Mouse (Mus musculus): ENCODE results near the gene Catsper4. TPM values are rescaled to one million over a fixed set of nuclear protein-coding genes. Genes with fewer than 3 reads are reported as not detected.

Catsper4 gene
- total and polyA plus RNA-seq, 3 experiments: not detected

GRCm38 (mm10) chr4:134253722-134254324 is 26.6 kb upstream of the Catsper4 start, which contains the start of gene Grrp1:
Grrp1 (minus strand) TSS chr4:134254106.
- no peaks in the 10 kb centered on the region for H3K36me3 ChIP-seq (replicated peaks in 1 of 2; ENCODE audit: control insufficient read depth in 1 of 2, insufficient read depth in 1 of 2, low read length in 1 of 2)
- H3K4me3 ChIP-seq (replicated peaks in 1 of 3; ENCODE audit: low read depth in 2 of 3, low read length in 2 of 3, poor library complexity in 1 of 3): no peak within 1 kb of the TSS
- H3K4me1 ChIP-seq (ENCODE audit: control insufficient read depth in 1 of 2, insufficient read depth in 2 of 2): peaks cover 3 to 5% of the 10 kb centered on the region in 2 experiments; a peak in 3 of 4 replicates
- H3K27ac ChIP-seq (ENCODE audit: insufficient read depth, low read depth): no peak within 1 kb of the TSS
- no peak for TF ChIP-seq CTCF (conservative IDR thresholded peaks at IDR 0.05 in 1 of 2, IDR thresholded peaks at IDR 0.05 in 1 of 2; ENCODE audit: low read depth in 2 of 2, low read length in 2 of 2)
- TF ChIP-seq ELF1 (IDR thresholded peaks at IDR 0.05; ENCODE audit: low read depth, low read length): no peak
- no peak for TF ChIP-seq MAX (IDR thresholded peaks at IDR 0.05; ENCODE audit: low read length)
- TF ChIP-seq TCF12 (IDR thresholded peaks at IDR 0.05; ENCODE audit: low read depth, low read length): no peak
- no peak for TF ChIP-seq SMC3 (IDR thresholded peaks at IDR 0.05; ENCODE audit: low read depth, low read length)
- TF ChIP-seq TBP (conservative IDR thresholded peaks at IDR 0.05; ENCODE audit: low read depth, low read length): no peak
- peaks cover 12% of the 10 kb centered on the region for H3K9me3 ChIP-seq (replicated peaks; ENCODE audit: low read length)
- dilution Hi-C loops (cut with MboI; ENCODE audit: extremely low pct_ligation_motif_present, extremely low pct_unique_long_range_greater_than_20kb, low sequenced_read_pairs): no loop called here
- no peak for DNase-seq (ENCODE audit: extremely low read depth)
- no peak within 1 kb of the TSS for H3K4me2 ChIP-seq (ENCODE audit: insufficient read depth, low read depth, poor library complexity, severe bottlenecking)
- no peaks in the 10 kb centered on the region for H3K79me2 ChIP-seq (replicated peaks; ENCODE audit: control insufficient read depth, extremely low read depth, insufficient read depth, poor library complexity, severe bottlenecking)
- peaks cover 60% of the 10 kb centered on the region for H3K27me3 ChIP-seq (replicated peaks)
- in situ Hi-C loops (cut with MboI; ENCODE audit: low pct_ligation_motif_present, low pct_unique_long_range_greater_than_20kb, low sequenced_read_pairs): loop anchor here (25.0 kb wide), 1 partner anchor 233 kb away; the partner anchor contains the start of gene Paqr7
- H3K9ac ChIP-seq (ENCODE audit: insufficient read depth, low read depth): no peak within 1 kb of the TSS

DNA sequence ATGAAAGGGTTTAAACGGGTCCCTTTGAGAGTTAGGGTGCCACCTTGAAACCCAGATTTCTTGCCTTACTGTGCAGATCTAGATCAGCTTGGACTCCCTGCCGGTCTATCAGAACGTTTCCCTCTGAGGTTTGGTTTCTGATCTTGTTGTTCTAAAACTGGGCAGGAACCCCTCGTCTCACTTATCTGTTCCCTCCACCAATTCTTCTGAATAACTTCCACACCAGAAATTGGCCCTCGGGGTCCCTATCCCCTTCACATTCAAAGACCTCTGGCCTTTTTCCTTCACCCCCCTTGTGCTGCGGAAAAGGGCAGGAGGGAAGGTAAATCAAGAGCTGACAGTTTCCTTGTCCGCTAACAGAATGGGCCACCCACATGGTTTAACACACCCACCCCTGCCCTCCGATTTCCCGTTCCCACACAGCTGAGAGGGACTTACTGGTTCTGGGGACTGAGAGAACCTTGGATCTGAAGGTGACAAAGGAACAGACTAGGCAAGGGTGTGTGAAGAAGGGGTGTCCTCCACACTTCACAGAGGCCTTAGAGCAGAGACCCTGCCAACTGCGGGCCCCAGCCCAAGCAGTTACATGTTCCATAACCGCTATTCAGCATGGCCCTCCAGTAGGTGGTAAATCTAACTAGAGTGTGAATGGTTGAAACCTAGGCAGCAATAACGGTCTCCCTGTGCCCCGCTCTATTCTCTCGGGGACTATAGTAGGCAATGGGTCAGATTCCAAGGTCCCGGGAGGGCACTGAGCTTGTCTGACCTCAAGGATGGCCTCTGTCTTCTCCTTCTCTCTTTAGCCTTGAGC is 25.9 kb upstream of the Catsper4 start:
- H3K27ac ChIP-seq (ENCODE audit: insufficient read depth, low read depth): no peak overlapping the region
- no peak for TF ChIP-seq MAX (IDR thresholded peaks at IDR 0.05; ENCODE audit: low read length)
- DNase-seq (ENCODE audit: extremely low read depth): no peak
- H3K36me3 ChIP-seq (replicated peaks in 1 of 2; ENCODE audit: control insufficient read depth in 1 of 2, insufficient read depth in 1 of 2, low read length in 1 of 2): no peaks in the 10 kb centered on the region
- peaks cover 12% of the 10 kb centered on the region for H3K9me3 ChIP-seq (replicated peaks; ENCODE audit: low read length)
- no peak overlapping the region for H3K9ac ChIP-seq (ENCODE audit: insufficient read depth, low read depth)
- in situ Hi-C loops (cut with MboI; ENCODE audit: low pct_ligation_motif_present, low pct_unique_long_range_greater_than_20kb, low sequenced_read_pairs) (loop anchor here (25.0 kb wide), 1 partner anchor 234 kb away; the partner anchor contains the start of gene Paqr7), dilution Hi-C loops (cut with MboI; ENCODE audit: extremely low pct_ligation_motif_present, extremely low pct_unique_long_range_greater_than_20kb, low sequenced_read_pairs) (no loop called here)
- H3K4me1 ChIP-seq (ENCODE audit: control insufficient read depth in 1 of 2, insufficient read depth in 2 of 2): peaks cover 3 to 5% of the 10 kb centered on the region in 2 experiments; a peak in 3 of 4 replicates
- H3K4me3 ChIP-seq (replicated peaks in 1 of 3; ENCODE audit: low read depth in 2 of 3, low read length in 2 of 3, poor library complexity in 1 of 3): no peak overlapping the region
- H3K79me2 ChIP-seq (replicated peaks; ENCODE audit: control insufficient read depth, extremely low read depth, insufficient read depth, poor library complexity, severe bottlenecking): no peaks in the 10 kb centered on the region
- peaks cover 67% of the 10 kb centered on the region for H3K27me3 ChIP-seq (replicated peaks)
- H3K4me2 ChIP-seq (ENCODE audit: insufficient read depth, low read depth, poor library complexity, severe bottlenecking): no peak overlapping the region

- Histone ChIP-seq H3K27ac (ENCODE audit: insufficient read depth, low read depth) (no peak overlapping the region), H3K79me2 (replicated peaks; ENCODE audit: control insufficient read depth, extremely low read depth, insufficient read depth, poor library complexity, severe bottlenecking) (no peaks in the 10 kb centered on the region), H3K36me3 (replicated peaks in 1 of 2; ENCODE audit: control insufficient read depth in 1 of 2, insufficient read depth in 1 of 2, low read length in 1 of 2) (no peaks in the 10 kb centered on the region), H3K27me3 (replicated peaks) (peaks cover 75% of the 10 kb centered on the region), H3K4me1 (ENCODE audit: control insufficient read depth in 1 of 2, insufficient read depth in 2 of 2) (peaks cover 3 to 5% of the 10 kb centered on the region in 2 experiments; a peak in 3 of 4 replicates), H3K9ac (ENCODE audit: insufficient read depth, low read depth) (no peak overlapping the region), H3K4me3 (replicated peaks in 1 of 3; ENCODE audit: low read depth in 2 of 3, low read length in 2 of 3, poor library complexity in 1 of 3) (no peak overlapping the region), H3K9me3 (replicated peaks; ENCODE audit: low read length) (peaks cover 12% of the 10 kb centered on the region), H3K4me2 (ENCODE audit: insufficient read depth, low read depth, poor library complexity, severe bottlenecking) (no peak overlapping the region)
- dilution Hi-C loops (cut with MboI; ENCODE audit: extremely low pct_ligation_motif_present, extremely low pct_unique_long_range_greater_than_20kb, low sequenced_read_pairs): no loop called here
- no peak for DNase-seq (ENCODE audit: extremely low read depth)
- in situ Hi-C loops (cut with MboI; ENCODE audit: low pct_ligation_motif_present, low pct_unique_long_range_greater_than_20kb, low sequenced_read_pairs): loop anchor here (25.0 kb wide), 1 partner anchor 235 kb away; the partner anchor contains the start of gene Paqr7
- no peak for TF ChIP-seq RCOR1 (conservative IDR thresholded peaks at IDR 0.05; ENCODE audit: low read depth, low read length)
Measured at GRCm38 (mm10) chr4:134252131-134252910, 25.1 kb upstream of the Catsper4 start.
